Mouse (Mus musculus) testis, postnatal 10 days (tissue): Measurements from ENCODE around the gene Dennd2d.
A peak's percentile ranks its signal among the peaks of the same experiment; 100 is the strongest.

Source experiments
- DNase-seq: peaks from one replicate; pipeline ENCODE4 v3.0.0; 2021; ENCODE audit warnings: low spot score

Dennd2d gene

DNA sequence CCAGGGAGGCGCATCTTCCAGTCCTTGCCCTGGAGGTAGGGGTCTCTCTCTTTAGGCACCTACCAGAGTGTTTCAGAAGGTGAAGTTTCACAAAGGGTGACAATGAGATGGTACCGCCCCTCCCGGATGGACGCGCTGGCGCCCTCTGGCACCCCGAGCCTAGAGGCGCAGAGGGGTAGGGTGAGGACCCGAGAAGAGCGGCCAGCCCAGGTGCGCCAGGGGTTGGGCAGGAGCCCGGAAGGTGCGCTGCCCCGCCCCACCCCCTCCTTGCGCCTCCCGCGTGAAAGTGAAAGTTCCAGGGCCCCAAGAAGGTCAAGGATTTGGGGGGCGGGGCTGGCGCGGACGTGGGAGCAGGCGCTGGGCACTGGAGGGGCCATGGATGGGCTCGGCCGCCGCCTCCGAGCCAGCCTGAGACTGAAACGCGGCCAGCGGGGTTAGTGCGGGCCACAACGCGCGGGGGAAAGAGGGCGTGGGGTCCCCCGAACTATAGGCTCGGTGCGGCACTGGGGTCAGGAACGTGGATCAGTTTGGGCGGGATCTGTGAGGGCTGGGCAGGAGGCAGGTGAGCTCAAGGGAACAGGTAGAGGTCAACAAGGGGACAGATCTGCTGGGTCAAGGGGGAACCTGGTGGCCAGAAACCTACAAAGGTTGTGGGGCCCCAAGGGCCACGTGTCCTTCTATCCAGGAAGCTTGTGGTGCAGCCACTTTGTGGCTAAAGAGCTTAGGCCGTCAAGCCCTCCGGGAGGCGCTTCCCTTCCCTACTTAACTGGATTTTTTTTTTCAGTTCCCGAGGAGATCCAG lies at the start of gene Dennd2d:
TSS of gene Dennd2d (plus strand) at position 125 of the 801 bp plus-strand sequence.
- peak; percentile 68 for DNase-seq

DNA sequence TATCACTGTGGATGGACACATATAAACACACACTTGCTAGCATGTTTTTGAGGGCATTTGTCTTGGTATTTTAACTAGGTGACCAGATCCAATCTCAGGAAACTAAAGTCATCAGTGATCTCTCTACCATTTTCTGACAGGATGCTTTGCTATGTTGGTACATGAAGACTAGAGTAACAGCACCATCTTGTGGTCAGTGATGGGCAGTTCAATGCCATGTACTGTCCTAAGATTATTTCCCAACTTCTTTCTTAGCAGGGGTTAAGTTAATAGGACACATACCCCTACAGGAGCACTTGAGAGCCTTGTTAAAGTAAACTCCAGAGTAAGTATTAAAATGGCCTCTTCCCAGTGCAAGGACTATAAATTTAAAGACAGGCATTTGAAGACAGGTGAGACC lies 33.6 kb upstream of the Dennd2d start:
- DNase-seq, result no peak

DNA sequence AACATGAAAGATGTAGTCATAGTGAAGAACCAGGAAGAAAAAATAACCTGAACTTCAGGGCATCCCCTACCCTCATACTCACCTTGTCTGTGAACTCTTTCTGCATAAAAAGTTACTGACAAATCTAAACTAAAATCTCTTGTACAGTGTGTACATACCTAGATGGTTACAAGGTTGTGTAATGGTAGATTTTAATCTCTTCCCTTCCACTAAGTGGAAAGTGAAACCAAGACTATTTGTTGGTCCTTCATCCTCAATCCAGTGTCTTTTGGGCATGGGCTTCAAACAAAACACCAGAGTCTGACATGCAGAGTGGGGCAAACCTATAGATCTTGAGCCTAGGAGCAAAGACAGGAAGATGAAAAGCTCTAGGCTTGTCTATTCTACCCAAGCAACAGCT lies 33.2 kb upstream of the Dennd2d start:
- no peak for DNase-seq

DNA sequence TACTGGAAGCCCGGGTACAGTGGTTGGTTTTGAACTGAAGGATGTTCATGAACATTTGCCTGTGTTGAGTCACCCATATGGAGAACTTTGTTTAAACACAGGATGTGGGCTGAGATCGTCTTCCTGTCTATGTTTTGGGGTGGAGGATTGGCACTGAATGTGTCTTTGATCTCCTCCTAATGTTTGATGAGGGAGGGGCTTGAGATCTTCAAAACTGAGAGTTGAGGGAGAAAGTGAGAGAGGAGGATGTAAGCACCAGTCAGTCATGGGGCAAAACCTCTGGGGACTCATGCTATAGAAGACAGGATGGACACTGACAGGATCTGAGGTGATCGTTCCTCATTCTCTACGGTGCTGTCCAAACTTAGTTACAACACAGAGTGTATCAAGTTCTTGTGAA lies 32.6 kb upstream of the Dennd2d start:
- DNase-seq, result no peak

DNA sequence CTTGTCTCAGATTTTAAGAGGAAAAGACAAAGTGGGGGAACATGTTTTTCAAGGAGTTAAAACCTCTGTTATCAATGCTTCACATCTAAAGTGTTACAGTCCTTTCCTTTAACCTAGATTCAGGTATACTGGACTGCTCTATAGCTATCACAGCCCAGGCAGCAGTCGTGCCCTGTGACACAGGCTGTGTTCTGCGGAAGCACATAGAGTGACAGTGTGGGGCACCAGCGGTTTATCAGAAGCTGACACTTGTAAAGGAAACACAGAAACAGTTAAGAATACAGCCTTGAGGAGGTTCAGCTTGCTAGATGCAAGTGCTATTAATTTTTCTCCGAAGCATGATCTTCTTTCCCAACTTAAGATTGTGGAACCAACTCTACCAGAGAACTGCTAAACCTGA lies 29.6 kb upstream of the Dennd2d start:
- DNase-seq, result no peak

DNA sequence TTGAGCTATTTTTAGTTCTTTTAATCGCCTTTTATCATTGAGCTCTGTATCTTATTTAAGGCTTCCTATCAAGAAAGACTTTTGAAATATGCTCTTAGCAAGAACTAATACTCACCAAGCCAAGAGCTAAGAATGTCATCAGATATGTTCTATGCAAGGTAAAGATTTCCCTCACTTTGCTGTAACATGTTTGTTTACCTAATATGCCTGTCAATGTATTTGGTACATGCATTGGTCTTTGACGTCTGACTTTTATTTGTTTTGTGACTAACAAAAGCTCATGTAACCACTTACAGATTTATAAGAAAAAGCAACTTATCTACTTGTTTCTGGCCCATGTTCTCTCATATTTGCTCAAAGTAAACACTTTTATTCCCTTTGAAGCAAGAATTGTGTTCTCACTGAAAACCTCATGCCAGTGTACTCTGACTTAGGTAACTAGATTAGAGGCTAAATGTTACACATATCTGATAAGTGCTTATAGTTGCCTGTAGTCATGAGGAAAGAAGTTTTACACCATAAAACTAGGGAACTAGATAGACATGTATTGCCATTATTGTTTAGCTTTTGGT lies 24.8 kb upstream of the Dennd2d start:
- DNase-seq, result no peak

DNA sequence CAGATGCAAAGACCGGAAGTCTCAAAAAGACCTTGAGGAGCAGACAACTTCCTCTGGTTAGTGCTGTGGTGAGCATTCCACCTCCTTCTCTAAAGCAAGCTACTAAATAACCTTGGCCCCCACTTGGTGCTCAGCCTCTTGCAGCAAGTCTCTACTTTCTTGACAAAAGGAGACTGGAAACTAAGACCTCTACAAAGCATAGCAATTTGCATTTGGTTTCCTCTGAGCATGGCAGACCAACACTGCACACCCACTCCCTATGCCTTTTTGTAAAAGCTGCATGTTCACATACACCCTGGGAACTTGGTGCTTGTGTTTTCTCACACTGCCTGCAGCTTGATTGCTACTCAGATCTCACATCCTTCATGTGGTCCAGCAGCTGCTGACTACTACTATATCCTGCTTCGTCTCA lies 20.1 kb upstream of the Dennd2d start:
- no peak for DNase-seq

DNA sequence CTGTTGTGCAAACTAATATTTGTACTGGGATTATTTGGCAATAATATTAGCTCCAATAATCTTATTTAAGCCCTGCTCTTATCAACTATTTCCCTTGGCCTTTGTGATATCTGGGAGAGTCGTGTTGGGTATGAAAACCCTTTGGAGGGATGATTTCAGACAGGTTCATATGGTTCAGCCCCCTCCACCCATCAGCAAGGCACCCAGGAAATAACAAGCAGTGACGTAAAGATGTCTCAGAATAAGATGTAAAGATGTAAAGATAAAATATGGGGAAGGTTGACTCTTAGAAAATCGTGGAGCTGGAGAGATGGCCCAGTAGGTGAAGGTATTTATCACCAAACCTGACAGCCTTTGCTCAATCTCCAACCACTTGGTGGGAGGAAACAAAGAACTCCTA lies 19.7 kb upstream of the Dennd2d start:
- no peak for DNase-seq

DNA sequence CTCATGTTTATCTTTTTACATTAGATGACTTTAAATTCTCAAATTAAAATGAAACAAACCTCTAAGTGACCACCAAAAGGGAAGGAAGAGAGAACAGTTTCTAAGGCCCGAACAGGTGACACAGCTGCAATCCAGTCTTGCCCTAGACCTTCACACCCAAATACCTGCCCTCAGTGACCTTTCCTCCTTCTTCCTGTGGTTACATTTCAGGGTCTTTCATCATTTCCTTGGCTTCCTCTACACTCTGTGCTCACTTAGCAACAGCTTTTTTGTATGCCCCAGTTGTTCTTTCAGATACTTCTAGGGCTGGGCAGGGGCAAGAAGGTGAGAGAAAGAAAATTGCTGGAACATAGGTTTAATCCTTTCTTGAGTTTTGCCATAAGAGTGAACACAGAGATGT lies 17.5 kb upstream of the Dennd2d start:
- DNase-seq, result no peak

DNA sequence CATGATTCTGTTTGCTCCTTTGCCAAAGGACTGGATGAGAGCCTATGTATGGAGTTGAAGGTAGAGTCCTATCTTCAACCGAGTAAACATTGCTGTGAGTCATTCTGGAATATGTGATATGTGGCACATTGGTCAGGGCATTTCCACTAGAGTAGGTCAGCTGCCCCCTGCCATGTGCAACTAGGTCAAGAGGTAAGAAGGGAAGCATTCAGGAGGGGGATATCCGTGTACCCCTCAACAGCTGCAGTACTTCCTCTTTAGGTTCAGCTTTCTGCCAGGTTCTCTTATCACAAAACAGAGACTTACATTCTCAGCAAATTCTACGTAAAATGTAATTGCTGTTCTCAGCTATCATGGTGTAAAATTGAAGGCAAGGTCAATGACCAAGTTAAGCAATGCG lies 8.0 kb upstream of the Dennd2d start:
- no peak for DNase-seq

DNA sequence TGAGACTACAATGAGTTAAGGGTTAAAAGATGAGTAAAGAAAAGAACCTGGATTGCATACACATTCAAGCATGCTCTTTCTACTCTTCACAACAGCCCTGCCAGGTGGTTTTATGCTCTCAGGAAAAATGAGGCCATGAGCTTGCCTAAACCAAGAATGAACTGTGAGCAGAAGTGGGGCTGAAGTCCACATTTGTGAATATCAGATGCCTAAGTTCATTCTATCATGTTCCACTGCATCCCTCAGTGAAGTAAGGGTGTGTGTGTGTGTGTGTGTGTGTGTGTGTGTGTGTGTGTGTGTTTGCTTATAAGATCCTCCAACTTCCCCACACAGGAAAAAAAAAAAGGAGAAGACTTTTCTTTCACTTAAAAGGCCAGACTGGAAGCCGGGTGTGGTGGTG lies 5.3 kb upstream of the Dennd2d start:
- no peak for DNase-seq

DNA sequence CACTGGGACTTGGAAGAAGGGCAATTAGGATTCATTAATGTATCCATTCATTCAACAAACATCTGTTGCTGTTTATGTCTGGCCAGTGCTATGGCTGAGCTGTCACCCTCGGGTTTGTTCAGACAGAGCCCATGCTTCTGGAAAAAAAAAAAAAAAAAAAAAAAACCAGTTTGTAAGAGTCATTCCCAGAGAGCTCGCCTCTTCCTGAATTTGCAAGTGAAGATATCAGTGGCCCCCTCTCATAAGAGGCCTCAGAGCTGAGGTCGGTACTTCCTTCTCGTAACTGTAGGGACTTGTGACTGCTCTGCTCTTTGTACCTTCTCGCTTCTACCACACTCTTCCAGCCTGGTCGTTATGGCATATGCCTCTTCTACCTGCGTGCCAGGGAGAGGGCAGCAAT lies 1.1 kb downstream of the Dennd2d start:
- no peak for DNase-seq

DNA sequence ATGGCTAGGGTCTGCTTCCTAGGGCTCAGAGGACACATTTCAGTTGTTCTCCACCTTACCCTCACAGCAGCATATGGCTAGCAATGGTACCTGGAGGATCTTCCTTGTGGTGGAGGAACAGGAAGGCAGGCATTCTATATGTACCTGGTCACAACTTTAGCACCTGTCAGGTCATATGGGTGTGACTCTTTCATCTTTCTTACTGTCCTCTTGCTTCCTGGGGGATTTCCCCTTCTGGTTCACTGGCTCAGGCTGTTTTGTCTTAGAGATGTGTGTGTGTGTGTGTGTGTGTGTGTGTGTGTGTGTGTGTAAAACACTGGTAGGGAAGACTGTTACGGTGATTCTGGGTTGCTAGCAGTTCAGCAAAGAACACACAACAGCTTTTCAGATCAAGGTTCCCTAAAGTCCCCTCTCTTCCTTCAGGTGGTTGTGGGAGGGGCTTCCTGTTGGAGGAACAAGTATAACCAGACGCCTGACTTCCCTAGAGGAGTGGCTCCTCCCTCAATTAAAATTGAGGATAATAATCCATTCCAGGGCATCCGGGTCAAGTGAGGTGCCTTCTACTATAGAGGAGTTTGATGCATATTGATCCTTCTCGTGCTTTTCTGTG lies 1.7 kb downstream of the Dennd2d start:
- no peak for DNase-seq

DNA sequence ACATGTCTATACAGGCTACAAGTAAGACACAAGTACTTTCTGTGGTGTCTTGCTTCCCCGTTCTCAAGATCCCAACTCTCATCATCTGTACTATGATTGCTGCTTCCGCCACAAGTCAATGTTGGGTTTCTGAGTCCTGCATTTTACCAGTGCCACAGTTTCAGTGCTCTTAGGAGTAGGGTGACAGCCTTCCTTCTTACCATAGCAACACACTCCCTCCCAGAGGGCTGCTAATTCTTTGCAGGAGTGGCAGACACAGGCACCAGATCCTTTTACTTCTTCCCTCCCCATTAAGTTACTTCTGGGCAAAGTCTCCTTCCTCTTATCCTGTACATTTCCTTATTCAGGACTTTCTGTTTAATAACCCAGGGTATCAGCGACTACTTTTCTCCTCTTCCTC lies 2.7 kb downstream of the Dennd2d start:
- no peak for DNase-seq

DNA sequence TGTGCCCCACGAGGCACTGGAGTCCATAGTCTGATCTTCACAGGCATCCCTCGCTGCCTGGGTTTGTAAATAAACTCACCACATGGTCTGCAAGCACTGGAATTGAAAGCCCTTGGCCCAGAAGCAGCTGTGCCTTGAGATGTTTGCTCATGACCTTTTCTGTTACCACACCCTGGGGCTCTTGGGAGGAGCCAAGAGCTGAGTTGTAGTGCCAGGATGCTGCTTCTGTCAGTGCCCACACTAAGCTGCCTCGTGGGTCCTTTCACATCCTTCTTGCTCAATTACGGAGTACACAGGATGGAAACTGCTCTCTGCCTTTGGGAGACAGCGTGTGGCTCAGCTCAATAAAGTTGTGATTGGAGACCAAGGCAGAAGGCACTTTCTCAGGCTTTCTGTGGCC lies 3.6 kb downstream of the Dennd2d start:
- no peak for DNase-seq

DNA sequence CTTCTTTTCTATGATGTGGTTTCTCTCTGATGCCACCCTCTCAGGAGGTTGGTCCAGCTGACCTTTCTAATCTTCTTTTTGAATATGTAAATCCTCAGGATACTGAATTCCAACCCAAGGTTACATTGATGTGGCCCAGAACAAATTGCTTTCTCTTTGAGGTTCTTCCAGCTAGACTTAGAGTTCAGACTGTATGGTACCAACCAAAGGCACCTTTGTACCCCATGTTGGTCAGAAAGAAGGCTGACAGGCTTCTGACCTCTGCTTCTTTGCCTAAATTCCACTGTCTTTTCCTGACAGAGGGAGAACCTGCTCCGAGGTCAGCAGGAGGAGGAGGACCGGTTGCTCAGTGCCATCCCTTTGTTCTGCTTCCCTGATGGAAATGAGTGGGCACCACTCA lies 5.3 kb downstream of the Dennd2d start:
- no peak for DNase-seq

DNA sequence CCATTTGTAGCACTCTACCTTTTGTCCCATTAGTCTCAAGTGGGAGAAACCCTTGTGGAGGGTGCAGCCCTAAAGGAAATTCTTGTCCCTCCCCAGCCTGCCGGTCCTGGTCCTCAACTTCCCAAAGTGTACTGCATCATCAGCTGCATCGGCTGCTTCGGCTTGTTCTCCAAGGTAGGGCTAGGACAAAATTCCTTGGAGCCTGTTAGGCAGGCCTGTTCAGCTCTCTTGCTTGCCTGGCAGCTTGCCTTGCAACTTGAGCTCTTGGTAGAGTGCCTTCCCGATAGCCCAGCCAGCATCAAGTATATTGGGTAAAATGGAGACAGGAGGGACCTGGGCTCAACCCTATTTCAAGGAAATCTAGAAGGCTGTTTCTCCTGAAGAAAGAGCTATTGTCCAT lies 8.0 kb downstream of the Dennd2d start:
- no peak for DNase-seq

DNA sequence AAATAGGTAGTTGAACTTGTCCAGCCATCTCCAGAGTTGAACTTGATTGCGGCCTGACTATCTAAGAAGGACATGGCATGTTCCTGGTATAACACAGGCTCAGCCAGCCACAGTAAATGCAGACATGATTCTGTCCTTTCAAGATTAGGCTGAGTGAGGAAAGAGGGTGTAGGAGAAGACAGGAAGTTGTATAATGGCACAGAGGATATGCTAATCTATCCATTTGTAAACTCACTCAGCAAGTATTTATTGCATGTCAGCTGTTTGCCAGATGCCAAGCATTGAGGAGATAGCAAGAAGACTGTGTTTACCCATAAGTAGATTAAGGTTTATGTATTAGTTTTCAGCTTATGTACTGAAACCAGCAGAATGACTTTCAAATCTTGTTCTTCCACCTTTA lies 10.5 kb downstream of the Dennd2d start:
- no peak for DNase-seq

DNA sequence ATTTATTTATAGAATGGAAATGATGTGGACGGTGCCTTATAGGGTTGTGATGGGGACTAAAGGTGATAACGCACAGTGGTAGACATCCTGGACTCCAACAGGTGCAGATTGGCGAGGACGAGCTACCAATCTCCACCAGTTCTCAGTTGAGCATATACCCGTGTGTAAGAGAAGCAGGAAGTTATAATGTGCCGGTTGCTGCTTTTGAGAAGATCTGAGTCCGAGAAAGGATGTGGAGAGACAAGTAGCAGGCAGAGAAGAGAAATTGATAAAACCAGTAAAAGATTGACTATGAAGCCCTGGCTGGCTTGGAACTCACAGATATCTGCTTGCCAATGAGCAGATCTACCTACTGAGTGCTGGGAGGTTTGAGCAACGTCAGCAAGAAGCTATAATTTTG lies 11.0 kb downstream of the Dennd2d start:
- no peak for DNase-seq

DNA sequence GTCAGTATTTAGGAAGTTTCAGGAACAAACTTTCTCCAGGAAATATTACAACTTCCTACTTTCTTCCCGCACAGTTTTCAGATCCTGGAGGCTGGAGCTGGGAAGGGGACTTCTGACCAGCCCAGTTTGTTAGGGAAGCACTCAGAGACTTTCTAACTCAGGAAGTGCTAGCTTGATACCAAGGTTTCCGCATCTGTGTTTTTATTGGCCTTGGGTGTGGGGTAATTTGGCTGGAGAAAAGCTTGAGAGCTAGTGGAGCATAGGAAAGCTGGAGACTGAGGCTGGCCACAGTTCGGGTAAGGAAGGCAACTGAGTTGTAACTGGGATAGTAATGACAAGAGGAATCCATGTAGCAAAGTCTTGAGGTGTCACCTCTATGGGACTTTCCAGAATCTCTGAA lies 11.7 kb downstream of the Dennd2d start:
- DNase-seq, result no peak

DNA sequence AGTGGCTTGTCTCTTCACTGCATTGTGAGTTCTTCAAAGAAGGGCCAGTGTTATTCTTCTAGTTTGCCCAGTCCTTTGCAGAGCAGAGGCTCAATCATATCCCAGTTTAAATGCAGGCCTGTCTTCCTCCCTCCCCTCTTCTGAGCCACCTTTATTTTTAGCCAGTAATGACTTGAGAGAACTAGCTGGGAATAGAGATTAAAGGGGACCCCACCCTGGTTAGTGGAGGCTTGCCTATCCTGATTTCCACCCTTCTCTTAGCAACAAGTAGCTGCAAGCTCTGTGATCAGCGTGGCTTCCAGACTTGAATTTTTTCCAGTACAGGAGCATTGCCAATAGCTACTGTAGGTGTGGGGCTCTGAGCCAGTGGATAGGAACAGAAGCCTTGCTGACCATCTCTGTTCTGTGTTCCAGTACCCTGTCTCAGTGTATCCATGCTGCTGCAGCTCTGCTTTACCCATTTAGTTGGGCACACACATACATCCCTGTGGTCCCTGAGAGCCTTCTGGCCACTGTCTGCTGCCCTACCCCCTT lies 12.3 kb downstream of the Dennd2d start:
- DNase-seq, result no peak

DNA sequence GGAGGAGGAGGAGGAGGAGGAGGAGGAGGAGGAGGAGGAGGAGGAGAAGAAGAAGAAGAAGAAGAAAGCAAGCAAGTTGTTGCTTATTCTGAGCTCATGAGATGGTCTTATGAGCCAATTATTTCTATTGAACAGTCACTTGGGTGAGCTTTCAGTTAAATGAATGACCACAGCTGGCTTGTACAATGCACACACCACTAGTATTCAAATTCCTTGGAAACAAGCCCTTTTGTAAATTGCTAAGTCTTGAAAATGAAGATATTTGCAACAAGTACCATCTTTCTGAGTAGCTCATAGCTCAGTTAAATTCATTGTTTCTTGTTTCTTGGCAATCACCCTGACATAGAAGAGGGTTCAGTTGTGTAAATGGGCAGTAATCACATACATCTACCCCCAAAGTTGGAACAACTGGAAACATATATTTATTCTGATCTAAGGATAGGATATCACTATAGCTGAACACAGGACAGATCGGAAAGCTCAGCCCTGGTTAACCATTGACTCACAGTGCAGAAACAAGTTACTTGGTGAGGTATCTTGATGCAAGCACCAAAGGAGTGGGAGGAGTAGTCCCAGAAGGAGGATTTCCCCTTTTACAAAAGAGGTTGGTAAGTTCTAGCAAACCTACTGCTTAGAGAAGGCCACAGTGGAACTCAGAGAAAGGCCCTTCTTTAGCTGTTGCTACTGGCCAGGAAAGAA lies 13.3 kb downstream of the Dennd2d start:
- DNase-seq, result no peak
